Mouse (Mus musculus): ENCODE measurements around the gene Tmem127.
A peak's percentile ranks its signal among the peaks of the same experiment; 100 is the strongest.
"Not testable (repeated sequence)": the region's sequence is repeated elsewhere in the genome, so short reads cannot be mapped to it uniquely, and the experiment has no call there.

Tmem127 gene

DNA sequence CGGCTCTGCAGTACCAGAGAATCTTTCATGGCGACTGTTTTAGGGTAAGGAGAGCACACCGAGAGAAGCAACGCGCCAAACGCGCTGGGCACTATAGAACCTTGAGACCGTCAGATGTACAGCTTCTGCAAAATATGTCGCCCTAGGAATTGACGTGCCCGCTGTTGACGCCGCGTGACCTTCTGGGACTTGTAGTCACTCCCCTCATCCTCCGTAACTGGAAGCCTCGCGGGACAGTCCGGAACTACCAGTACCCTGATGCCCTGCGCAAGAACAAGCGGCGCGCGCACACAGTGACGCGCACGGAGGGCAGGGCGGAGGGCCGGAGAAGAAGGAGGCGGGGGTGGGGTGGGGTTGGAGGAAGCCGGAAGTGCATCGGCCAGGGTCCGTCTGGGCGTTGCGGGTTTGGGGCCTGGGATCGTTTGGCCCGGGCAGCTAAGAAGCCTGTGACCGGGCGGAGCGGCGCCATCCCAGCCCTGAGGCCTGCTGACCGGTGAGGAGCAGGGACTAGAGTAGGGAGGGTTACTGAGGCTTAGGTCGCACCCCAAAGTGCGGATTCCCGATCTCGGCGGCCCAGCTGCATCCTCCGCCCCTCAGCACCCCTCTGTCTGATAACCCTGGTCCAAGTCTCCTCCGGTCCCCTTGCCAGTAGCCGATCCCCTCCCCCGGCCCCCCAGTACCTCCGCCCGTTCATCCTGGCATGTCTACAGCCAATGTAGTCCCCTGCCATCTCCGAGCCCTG lies at the start of gene Tmem127, which contains the start of gene Ciao1:
Gene Tmem127, plus strand, starts transcription at position 317 of the 742 bp plus-strand sequence.
Gene Ciao1, minus strand, starts transcription at position 225 of the 742 bp plus-strand sequence.
- peak; percentile 92 for DNase-seq (ENCODE audit: extremely low read depth, low read depth, low spot score)

DNA sequence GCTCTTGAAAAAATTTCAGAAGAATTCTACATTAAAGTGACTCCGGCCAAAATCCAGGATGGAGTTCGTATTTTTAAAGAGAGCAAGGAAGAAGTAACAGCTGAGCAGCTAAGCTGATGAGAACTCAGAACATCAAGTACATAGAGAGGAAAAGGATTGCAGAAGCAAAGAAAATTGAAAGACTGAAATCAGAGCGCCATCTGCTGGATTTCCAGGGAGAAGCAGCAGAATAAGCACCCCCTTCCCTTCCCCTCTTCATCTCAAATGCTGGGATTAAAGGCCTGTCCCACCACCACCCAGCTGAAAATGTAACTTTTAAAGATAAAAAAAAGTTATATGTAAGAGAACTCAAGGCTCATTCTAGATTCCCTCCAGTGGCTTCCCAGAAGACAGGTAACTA lies 42.8 kb upstream of the Tmem127 start:
- DNase-seq (ENCODE audit: extremely low read depth, low read depth, low spot score) = no peak

DNA sequence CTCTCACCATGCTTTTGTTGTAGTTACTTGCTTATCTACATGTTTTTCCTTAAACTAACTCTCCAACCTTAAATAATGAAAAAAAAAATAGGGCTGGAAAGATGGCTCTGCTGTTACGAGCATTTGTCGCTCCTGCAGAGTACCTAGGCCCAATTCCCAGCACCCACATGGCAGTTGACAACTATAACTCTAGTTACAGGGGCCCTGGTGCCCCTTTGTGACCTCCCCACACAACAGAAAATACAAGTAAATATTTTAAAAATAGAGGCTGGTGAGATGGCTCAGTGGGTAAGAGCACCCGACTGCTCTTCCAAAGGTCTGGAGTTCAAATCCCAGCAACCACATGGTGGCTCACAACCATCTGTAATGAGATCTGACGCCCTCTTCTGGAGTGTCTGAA lies 41.8 kb upstream of the Tmem127 start:
- DNase-seq (ENCODE audit: extremely low read depth, low read depth, low spot score) = not testable (repeated sequence)

DNA sequence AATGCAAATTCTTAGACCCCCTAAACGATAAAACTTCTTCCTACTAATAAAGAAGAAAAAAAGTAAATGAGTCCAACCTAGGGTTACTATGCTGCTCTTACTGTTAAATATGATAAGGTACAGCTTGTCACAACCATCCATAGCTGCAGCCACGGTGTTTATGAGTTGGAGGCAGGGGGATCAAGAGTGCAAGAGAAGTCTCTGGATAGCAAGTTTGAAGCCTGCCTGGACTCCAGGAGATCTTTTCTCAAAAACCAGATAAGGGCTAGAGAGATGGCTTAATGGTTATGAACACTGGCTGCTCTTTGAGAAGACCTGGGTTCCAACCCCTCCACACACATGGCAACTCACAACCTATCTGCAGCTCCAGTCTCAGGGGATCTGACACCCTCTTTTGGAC lies 40.8 kb upstream of the Tmem127 start:
- no peak for DNase-seq (ENCODE audit: extremely low read depth, low read depth, low spot score)

DNA sequence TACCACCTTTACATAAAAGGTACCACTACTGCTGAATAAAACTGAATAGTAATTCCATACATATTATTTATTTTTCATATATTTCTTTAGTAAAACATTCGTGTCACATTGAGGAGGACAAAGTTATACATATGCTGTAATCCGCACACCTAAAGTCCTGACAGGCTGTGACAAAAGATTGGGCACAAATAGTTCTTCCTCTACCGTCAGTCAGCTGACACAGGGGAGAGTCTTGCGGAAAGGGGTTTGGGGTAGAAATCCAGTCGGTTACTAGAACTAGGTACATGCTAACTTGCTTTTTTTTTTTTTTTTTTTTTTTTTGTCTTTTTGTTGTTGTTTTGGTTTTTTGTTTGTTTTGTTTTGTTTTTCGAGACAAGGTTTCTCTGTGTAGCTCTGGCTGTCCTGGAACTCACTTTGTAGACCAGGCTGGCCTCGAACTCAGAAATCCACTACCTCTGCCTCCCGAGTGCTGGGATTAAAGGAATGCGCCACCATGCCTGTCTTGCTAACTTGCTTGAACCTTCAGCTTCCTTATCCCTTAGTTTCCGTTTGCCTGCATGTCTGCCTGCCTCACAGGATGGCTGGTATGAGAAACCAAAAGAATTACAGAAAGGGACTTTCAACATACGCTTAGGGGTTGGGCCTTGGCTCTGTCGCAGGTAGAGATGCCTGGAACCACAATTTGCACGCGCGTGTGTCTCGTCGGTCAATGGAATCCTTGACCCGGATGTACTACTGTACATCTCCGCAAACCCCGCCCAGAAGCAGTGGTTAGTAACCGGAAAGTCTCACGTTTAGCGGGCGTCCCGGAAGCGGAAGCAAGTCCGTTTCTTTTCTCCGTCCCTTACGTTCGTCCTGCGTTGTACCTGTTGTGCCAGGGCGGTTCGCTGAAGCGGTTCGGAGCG lies 39.9 kb upstream of the Tmem127 start, which contains the start of the genes 1810024B03Rik and Snrnp200:
Gene 1810024B03Rik, minus strand, starts transcription at position 734 of the 905 bp plus-strand sequence.
Gene Snrnp200, plus strand, starts transcription at position 840 of the 905 bp plus-strand sequence.
- peak; percentile 81 for DNase-seq (ENCODE audit: extremely low read depth, low read depth, low spot score)

DNA sequence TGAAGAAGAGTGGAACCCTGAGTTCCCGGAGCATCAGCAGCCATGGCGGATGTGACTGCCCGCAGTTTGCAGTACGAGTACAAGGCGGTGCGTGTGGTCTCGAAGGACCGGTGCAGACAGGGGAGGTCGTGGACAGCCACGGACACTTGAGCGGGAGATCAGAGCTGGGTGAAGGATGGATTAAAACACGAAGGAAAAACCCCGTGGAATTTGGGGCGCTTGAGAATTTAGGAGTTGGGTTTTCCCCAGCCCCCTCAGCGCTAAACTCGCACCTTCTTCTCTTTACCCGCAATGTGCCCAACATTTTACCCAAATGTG lies 39.3 kb upstream of the Tmem127 start:
- DNase-seq (ENCODE audit: extremely low read depth, low read depth, low spot score) = no peak

DNA sequence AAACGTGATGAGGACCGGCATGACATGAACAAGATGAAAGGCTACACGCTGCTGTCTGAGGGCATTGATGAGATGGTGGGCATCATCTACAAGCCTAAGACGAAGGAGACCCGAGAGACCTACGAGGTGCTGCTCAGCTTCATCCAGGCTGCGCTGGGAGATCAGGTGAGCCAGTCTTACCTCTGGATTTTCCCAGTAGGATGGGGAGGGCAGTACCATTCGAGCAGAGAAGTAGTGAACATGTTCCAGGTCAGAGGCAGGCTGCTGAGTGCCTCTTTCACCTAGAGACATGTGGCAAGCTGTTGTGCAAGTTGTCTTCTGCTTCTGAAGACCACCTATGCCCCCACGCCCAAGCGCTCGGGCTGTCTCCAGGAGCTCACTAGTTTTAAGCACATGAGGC lies 37.0 kb upstream of the Tmem127 start:
- no peak for DNase-seq (ENCODE audit: extremely low read depth, low read depth, low spot score)

DNA sequence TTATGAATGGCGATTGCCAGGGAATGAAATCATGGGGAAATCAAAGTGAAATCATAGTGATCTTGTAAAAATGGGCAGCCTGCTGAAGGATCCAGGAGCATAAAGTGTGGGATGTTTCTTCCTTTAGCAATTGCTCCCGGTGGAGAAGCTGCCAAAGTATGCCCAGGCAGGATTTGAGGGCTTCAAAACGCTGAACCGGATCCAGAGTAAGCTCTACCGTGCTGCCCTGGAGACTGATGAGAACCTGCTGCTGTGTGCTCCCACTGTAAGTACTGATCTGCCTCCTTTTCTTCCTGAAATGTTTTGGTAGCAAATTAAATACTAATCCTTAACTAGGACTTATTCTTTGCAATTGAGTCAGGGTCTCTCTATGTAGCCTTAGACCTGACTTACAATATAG lies 30.0 kb upstream of the Tmem127 start:
- no peak for DNase-seq (ENCODE audit: extremely low read depth, low read depth, low spot score)

DNA sequence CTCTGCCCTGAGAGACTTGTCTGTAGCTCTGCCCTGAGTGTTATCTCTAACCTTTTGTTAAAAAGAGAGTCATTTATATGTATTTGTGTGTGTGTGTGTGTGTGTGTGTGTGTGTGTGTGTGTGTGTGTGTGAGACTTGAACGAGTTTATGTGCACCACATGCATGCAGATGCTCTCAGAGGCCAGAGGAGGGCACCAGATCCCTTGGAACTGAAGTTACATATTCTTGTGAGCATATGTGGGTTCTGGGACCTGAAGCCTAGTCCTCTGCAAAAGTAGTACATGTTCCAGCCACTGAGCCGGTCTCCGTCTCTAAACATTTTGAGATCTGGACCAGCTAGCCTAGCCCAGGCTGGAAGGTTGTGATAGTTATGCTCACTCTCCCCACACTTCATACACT lies 22.4 kb upstream of the Tmem127 start:
- DNase-seq (ENCODE audit: extremely low read depth, low read depth, low spot score) = no peak

DNA sequence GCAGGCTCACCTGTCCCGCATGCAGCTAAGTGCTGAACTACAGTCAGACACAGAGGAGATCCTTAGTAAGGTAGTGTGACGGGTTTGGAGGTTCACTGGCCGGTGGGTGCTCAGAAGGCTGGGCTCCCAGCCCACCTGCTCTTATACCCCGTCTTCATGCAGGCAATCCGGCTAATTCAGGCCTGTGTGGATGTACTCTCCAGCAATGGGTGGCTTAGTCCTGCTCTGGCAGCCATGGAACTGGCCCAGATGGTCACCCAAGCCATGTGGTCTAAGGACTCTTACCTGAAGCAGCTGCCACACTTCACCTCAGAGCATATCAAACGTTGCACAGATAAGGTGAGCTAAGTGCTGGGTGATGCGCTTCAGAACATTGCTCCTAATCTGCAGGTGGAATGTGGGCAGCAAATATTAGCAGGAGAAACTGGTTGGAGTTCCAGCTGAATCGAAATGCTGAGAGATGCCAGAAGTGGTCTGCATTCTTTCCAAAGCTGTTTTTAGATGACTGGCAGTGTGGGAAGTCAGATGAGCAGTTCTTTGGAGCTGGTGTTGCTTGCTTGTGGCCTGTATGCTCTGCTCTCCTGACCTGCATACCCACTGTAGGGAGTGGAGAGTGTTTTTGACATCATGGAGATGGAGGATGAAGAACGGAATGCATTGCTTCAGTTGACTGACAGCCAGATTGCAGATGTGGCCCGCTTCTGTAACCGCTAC lies 9.7 kb upstream of the Tmem127 start:
- no peak for DNase-seq (ENCODE audit: extremely low read depth, low read depth, low spot score)

DNA sequence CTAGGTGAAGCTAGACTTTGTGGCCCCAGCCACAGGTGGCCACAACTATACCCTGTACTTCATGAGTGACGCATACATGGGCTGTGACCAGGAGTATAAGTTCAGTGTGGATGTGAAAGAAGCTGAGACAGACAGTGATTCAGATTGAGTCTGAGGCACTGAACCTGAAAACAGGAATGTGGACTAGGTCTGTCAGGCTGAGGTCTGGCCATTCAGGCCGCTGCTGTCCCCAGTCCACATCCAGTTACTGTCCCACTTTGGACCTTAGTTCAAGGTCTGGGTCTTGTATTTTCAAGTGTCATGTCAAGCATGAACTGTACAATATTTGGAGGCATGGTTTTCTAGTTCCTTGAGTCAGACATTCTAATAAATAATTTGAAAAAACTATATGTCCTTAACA lies 7.6 kb upstream of the Tmem127 start:
- no peak for DNase-seq (ENCODE audit: extremely low read depth, low read depth, low spot score)

DNA sequence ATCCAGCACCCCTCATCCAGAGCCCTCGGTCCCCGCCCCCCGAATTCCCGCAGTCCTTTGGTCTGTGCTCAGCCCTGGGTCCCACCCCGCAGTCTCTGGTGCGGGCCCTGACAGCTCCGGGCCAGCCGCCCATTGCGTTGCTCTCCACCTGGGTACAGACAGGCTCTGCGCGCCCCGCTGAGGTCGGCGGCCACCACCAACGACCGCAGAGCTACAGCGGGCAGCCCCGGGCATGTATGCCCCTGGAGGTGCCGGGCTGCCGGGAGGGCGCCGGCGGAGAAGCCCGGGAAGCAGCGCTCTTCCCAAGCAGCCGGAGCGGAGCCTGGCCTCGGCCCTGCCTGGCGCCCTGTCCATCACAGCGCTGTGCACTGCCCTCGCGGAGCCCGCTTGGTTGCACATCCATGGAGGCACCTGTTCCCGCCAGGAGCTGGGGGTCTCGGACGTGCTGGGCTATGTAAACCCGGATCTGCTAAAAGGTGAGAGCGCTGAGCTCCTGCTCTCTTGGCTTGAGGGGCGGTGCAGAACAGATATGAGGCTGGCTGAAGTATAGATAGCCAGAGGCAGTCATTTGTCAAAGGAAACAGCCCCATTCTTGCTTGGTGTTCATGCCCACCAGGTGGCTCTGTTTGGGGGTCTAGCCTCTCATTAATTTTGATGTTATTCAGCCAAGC lies 761 bp downstream of the Tmem127 start:
- DNase-seq (ENCODE audit: extremely low read depth, low read depth, low spot score) = no peak

DNA sequence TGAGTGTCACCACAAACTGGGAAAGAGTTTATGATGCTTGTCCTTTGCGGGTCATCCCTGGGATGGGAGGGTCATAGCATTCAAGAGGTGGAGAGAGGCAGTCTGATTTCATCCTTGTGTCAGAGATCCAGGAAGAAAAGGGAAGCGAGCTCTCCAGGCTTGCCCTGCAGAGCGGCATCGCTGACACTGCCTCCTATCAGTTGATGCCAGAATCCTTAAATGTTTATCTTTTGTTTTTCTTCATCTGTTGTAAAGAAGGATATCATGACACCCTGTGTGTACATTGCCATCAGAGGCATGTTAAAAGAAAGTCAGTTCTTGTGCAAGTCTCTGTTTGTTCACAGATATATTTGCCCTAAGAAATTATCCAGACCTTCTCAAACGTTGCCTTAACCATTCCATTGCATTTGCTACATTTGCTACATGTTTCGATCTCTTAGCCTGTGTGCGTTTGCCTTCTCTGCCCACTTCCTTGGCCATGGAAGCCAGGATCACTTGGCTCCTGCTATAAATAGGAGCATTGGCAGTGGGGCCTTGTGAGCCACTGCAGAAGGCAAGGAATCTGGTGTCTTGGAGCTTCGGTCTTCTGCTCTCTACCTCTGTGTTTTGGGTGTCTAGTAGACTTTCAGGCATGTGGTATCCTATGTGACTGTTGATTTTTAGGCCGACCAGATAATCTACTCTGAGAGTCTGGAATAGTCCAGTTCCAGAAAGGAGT lies 2.7 kb downstream of the Tmem127 start:
- no peak for DNase-seq (ENCODE audit: extremely low read depth, low read depth, low spot score)

DNA sequence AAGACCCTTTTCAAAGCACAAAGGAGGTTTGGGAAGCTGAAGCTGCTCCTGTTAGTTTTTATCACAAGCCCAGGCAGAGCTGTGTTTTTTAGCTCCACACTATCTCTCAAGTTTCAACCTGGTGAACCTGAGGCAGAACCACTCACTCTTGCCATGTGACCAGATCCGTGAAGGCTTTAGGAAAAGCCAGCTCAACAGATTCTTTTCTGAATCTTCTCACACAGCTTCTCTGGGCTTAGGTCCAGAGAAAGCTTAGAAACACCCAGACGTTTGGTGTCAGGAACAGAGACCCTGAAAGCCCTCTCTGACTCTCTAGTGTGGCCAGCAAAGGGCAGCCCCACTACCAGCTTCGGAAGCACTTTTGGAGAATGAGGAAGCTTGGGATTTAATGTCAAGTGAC lies 3.7 kb downstream of the Tmem127 start:
- no peak for DNase-seq (ENCODE audit: extremely low read depth, low read depth, low spot score)

DNA sequence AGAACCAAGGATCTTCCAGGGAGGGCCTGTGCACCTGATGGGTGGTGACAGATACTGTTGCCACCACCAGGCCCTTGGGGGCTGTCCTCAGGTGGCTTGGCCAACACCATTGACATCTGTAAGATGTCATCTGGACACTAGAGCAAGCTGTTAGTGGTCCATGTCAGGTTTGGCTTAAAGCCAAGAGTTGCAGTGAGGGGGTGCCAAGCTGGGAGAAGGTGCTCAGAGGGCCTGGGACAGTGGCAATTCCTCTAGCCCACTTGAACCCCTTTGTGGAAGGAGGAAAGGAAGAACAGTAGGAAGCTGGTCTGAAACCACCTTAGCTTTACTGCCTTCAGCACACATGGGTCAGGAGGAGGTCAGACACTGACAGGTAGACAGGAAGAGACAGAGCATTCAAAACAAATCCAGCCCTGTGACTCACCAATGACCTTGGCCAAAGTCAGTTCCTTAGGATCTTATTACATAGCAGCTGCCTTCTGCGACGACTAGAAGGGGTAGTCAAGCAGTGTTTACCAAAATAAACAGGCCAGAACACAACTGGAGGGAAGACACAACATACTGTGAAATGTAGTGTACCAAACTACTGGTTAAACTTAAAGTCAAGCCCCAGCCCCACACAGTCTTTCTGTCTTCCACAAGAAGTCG lies 4.3 kb downstream of the Tmem127 start:
- no peak for DNase-seq (ENCODE audit: extremely low read depth, low read depth, low spot score)

DNA sequence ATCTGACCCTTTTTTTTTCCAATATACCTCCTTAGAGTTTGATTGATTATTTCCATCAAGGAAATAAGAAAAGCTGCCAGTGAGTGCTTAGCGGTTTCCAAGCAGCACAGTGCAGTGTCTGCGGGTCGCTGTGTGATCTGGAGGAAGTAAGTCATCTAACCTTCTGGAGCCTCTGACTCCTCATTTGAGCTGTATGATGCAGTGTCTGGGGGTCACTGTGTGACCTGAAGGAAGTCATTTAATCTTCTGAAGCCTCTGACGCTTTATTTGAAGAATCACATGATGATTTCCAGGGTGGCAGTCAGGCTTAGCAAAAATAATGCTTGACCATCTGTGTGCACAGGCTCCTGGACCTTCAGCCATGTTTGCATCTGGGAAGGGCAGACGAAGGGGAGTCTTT lies 5.1 kb downstream of the Tmem127 start:
- DNase-seq (ENCODE audit: extremely low read depth, low read depth, low spot score) = no peak

DNA sequence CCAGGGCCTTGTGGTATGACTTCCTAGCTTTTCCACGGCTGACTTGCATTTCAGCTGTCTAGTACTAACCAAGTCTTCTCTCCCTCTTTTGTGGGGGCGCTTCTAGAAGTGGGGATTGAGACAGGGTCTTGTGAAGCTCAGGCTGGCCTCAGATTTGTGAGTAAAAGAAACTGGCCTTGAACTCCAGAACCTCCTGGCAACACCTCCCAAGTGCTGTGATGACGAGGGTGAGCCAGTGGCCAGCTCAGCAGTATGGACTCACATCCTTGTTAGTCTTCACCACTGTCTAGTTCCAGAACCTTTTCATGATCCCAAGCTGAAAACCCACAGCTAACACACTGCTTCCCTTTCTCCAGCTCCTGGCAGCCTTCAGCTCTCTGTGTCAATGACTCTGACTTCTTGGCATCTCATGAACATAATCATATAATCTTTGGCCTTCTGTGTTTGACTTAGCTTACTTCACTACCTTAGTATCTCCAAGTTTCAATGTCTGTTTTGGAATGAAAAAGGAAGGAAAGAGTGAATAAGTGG lies 7.0 kb downstream of the Tmem127 start:
- DNase-seq (ENCODE audit: extremely low read depth, low read depth, low spot score) = no peak

DNA sequence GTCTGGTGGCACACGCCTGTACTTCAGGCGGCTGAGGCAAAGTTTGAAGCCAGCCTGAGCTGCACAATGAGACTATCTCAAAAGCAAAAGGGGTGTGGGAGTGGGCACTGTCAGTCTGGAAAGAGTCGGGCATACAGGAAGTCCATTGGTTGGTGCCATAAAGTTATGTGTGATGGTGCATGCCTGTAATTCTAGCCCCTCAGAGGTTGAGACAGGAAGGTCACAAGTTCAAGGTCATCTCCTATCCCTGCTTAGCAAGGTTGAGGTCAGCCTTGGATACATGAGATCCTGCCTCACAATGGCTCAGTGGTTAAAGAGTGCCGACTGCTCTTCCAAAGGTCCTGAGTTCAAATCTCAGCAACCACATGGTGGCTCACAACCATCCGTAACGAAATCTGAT lies 7.6 kb downstream of the Tmem127 start:
- DNase-seq (ENCODE audit: extremely low read depth, low read depth, low spot score) = no peak

DNA sequence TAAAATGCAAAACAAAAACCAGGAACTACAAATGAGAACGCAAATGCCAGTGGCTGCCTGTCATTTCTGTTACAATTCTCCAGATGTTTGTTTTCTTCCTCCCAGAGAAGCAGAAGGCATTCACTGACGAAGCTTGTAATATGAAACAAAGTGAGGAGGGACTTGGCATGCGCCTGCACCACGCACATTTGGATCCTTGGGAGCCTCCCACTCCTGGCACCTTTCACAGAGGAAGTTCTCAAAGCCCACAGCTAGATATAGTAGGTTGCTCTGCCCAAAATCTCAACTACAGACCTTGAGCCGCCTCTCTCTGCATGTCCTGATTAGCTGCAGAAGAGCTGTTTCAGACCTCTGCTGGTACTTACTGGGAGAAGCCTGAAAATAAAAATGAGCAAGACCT lies 11.6 kb downstream of the Tmem127 start:
- no peak for DNase-seq (ENCODE audit: extremely low read depth, low read depth, low spot score)

DNA sequence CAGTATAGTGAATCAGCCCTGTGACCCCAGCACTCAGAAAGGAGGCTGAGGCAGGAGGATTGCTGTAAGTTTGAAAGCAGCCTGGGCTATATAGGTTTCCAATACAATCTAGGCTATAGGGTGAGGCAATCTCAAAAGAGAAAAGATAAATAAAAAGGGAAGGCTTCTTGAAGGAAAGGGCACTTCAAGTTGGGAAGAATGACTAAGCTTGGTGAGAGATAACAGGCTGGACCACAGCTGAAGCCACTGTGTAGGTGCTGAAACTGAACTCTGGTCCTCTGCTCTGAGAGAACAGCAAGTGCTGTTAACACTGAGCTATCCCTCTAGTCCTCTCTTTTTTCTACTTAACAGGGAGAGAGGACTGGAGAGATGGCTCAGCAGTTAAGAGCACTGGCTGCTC lies 14.8 kb downstream of the Tmem127 start:
- DNase-seq (ENCODE audit: extremely low read depth, low read depth, low spot score) = no peak
